7 mouse cellular contexts compared by ENCODE assay signal in genomic region chr11:58010226-58010781, GRCm38 (mm10). TPM values are rescaled to one million over a fixed set of nuclear protein-coding genes. Genes with fewer than 3 reads are reported as not detected.
DNase-seq lines count a peak whose midpoint lies in the region; ATAC-seq and TF ChIP-seq lines count a peak whose summit lies in the region.

No protein-coding gene starts in this region.

- H3K36me3 ChIP-seq in CH12.LX (replicated peaks in 1 of 2; ENCODE audit: control insufficient read depth in 1 of 2, insufficient read depth in 1 of 2, low read length in 1 of 2): peaks cover 0 to 12% of the 10 kb centered on the region in 2 experiments
- H3K36me3 ChIP-seq in forebrain, embryonic 12.5 days (replicated peaks): no peaks in the 10 kb centered on the region
- no peaks in the 10 kb centered on the region for H3K36me3 ChIP-seq in intestine, embryonic 14.5 days (ENCODE audit: control insufficient read depth, insufficient read depth, low read length)
- no peaks in the 10 kb centered on the region for H3K36me3 ChIP-seq in megakaryocyte, embryonic 14.5 days (replicated peaks; ENCODE audit: low read length)

- peaks cover 73% of the 10 kb centered on the region for H3K79me2 ChIP-seq in CH12.LX (replicated peaks; ENCODE audit: control insufficient read depth, extremely low read depth, insufficient read depth, poor library complexity, severe bottlenecking)

- H3K9me3 ChIP-seq in CH12.LX (replicated peaks; ENCODE audit: low read length): no peaks in the 10 kb centered on the region
- no peaks in the 10 kb centered on the region for H3K9me3 ChIP-seq in forebrain, embryonic 12.5 days
- H3K9me3 ChIP-seq in intestine, embryonic 14.5 days (ENCODE audit: control insufficient read depth, low read length): no peaks in the 10 kb centered on the region
- no peaks in the 10 kb centered on the region for H3K9me3 ChIP-seq in megakaryocyte, embryonic 14.5 days

- in situ Hi-C loops in CH12.LX (cut with MboI; ENCODE audit: low pct_ligation_motif_present, low pct_unique_long_range_greater_than_20kb, low sequenced_read_pairs): no loop called here

- peaks cover 6 to 46% of the 10 kb centered on the region in 2 experiments for H3K4me1 ChIP-seq in CH12.LX (ENCODE audit: control insufficient read depth in 1 of 2, insufficient read depth in 2 of 2)
- peaks cover 27% of the 10 kb centered on the region for H3K4me1 ChIP-seq in forebrain, embryonic 12.5 days
- peaks cover 26% of the 10 kb centered on the region for H3K4me1 ChIP-seq in intestine, embryonic 14.5 days (replicated peaks; ENCODE audit: control insufficient read depth, insufficient read depth, low read length)
- peaks cover 56% of the 10 kb centered on the region for H3K4me1 ChIP-seq in megakaryocyte, embryonic 14.5 days

- no peak for TF ChIP-seq RAD21 in CH12.LX (IDR thresholded peaks at IDR 0.05; ENCODE audit: low read depth, low read length)

- ATAC-seq in forebrain, embryonic 12.5 days (ENCODE audit: low FRiP score): no peak
- no peak for ATAC-seq in intestine, embryonic 14.5 days (replicated peaks; ENCODE audit: low FRiP score, low TSS enrichment, low read depth)

- H3K4me2 ChIP-seq in CH12.LX (ENCODE audit: insufficient read depth, low read depth, poor library complexity, severe bottlenecking): peak overlapping the region; percentile 56
- H3K4me2 ChIP-seq in forebrain, embryonic 12.5 days: peak overlapping the region; percentile 82
- peak overlapping the region; percentile 89 for H3K4me2 ChIP-seq in intestine, embryonic 14.5 days (ENCODE audit: low read length)

- H3K4me3 ChIP-seq in CH12.LX (replicated peaks in 1 of 3; ENCODE audit: low read depth in 2 of 3, low read length in 2 of 3, poor library complexity in 1 of 3): peak overlapping the region; percentile 84 to 100 (median 87)
- peak overlapping the region; percentile 95 for H3K4me3 ChIP-seq in forebrain, embryonic 12.5 days (replicated peaks)
- peak overlapping the region; percentile 97 for H3K4me3 ChIP-seq in intestine, embryonic 14.5 days (ENCODE audit: low read depth, low read length)
- H3K4me3 ChIP-seq in megakaryocyte, embryonic 14.5 days (replicated peaks): peak overlapping the region; percentile 98

- TF ChIP-seq POLR2A in CH12.LX (IDR thresholded peaks at IDR 0.05; ENCODE audit: low read depth, low read length): no peak

- dilution Hi-C loops in CH12.LX (cut with MboI; ENCODE audit: extremely low pct_ligation_motif_present, extremely low pct_unique_long_range_greater_than_20kb, low sequenced_read_pairs): no loop called here

- WGBS in forebrain, embryonic 12.5 days: 2% methylated on average over 16 of the region's 16 CpGs
- 4% methylated on average over 16 of the region's 16 CpGs for WGBS in intestine, embryonic 14.5 days

- peak overlapping the region; percentile 87 for H3K9ac ChIP-seq in CH12.LX (ENCODE audit: insufficient read depth, low read depth)
- H3K9ac ChIP-seq in forebrain, embryonic 12.5 days: peak overlapping the region; percentile 96
- peak overlapping the region; percentile 95 for H3K9ac ChIP-seq in intestine, embryonic 14.5 days (ENCODE audit: low read length)

- peak overlapping the region; percentile 69 for H3K27ac ChIP-seq in CH12.LX (ENCODE audit: insufficient read depth, low read depth)
- no peak overlapping the region for H3K27ac ChIP-seq in forebrain, embryonic 12.5 days
- H3K27ac ChIP-seq in intestine, embryonic 14.5 days (ENCODE audit: low read depth): peak overlapping the region; percentile 84; the same call in 1 of the 2 replicates

- no peaks in the 10 kb centered on the region for H3K27me3 ChIP-seq in CH12.LX (replicated peaks)
- no peaks in the 10 kb centered on the region for H3K27me3 ChIP-seq in forebrain, embryonic 12.5 days
- H3K27me3 ChIP-seq in intestine, embryonic 14.5 days (replicated peaks; ENCODE audit: control insufficient read depth, insufficient read depth, low read length): no peaks in the 10 kb centered on the region
- H3K27me3 ChIP-seq in megakaryocyte, embryonic 14.5 days (replicated peaks): no peaks in the 10 kb centered on the region

- no peak for TF ChIP-seq CTCF in CH12.LX (conservative IDR thresholded peaks at IDR 0.05 in 1 of 2, IDR thresholded peaks at IDR 0.05 in 1 of 2; ENCODE audit: low read depth in 2 of 2, low read length in 2 of 2)

- peak; percentile 70 for DNase-seq in CH12.LX (ENCODE audit: extremely low read depth)
- DNase-seq in adipocyte (ENCODE audit: low spot score): peak; percentile 64
- DNase-seq in intestine, embryonic 14.5 days (ENCODE audit: low spot score): peak; percentile 73
- DNase-seq in spleen, postnatal 4 days (ENCODE audit: low spot score in 2 of 2): peak; percentile 21 to 66
- DNase-seq in frontal cortex, adult 2 months (ENCODE audit: extremely low spot score in 1 of 2, low spot score in 1 of 2): no peak

- TF ChIP-seq EP300 in CH12.LX (IDR thresholded peaks at IDR 0.05; ENCODE audit: low read length): no peak

TF ChIP-seq in CH12.LX, 34 proteins besides CTCF, POLR2A, EP300 and RAD21:
- TF ChIP-seq ZNF384 (IDR thresholded peaks at IDR 0.05; ENCODE audit: low read depth, low read length) (no peak), ZC3H11A (IDR thresholded peaks at IDR 0.05; ENCODE audit: low read depth, low read length) (no peak), CHD1 (IDR thresholded peaks at IDR 0.05; ENCODE audit: low read depth, low read length) (peak; percentile 84; the same call in 1 of the 2 replicates), HCFC1 (IDR thresholded peaks at IDR 0.05; ENCODE audit: low read depth, low read length) (peak; percentile 58), NELFE (IDR thresholded peaks at IDR 0.05; ENCODE audit: low read depth, low read length) (0 out of 2 replicates have a peak, but pooled peaks have one; percentile 22), KAT2A (IDR thresholded peaks at IDR 0.05; ENCODE audit: insufficient replicate concordance, low read length) (0 out of 2 replicates have a peak, but pooled peaks have one; percentile 23), CHD2 (IDR thresholded peaks at IDR 0.05; ENCODE audit: low read length) (no peak), JUN (IDR thresholded peaks at IDR 0.05; ENCODE audit: insufficient read depth, low read depth, low read length) (no peak), NRF1 (IDR thresholded peaks at IDR 0.05; ENCODE audit: low read depth, low read length) (no peak), TBP (conservative IDR thresholded peaks at IDR 0.05; ENCODE audit: low read depth, low read length) (peak; percentile 93), MYC (IDR thresholded peaks at IDR 0.05; ENCODE audit: low read depth, low read length) (peak; percentile 97), PAX5 (IDR thresholded peaks at IDR 0.05; ENCODE audit: low read length) (no peak), TCF12 (IDR thresholded peaks at IDR 0.05; ENCODE audit: low read depth, low read length) (no peak; the same call in 1 of the 2 replicates), RCOR1 (conservative IDR thresholded peaks at IDR 0.05; ENCODE audit: low read depth, low read length) (no peak), USF1 (IDR thresholded peaks at IDR 0.05; ENCODE audit: low read depth, low read length) (no peak), BHLHE40 (IDR thresholded peaks at IDR 0.05; ENCODE audit: low read depth, low read length) (peak; percentile 21; the same call in 1 of the 2 replicates), SMC3 (IDR thresholded peaks at IDR 0.05; ENCODE audit: low read depth, low read length) (no peak), JUND (conservative IDR thresholded peaks at IDR 0.05; ENCODE audit: low read depth, low read length) (no peak), MAZ (IDR thresholded peaks at IDR 0.05; ENCODE audit: low read depth, low read length) (peak; percentile 57; the same call in 1 of the 2 replicates), USF2 (conservative IDR thresholded peaks at IDR 0.05; ENCODE audit: low read depth, low read length) (no peak), POLR2AphosphoS2 (IDR thresholded peaks at IDR 0.05; ENCODE audit: low read depth, low read length) (no peak), ETS1 (conservative IDR thresholded peaks at IDR 0.05; ENCODE audit: low read depth, low read length) (peak; percentile 20; the same call in 1 of the 2 replicates), ZKSCAN1 (IDR thresholded peaks at IDR 0.05; ENCODE audit: borderline replicate concordance, low read depth, low read length) (no peak), UBTF (IDR thresholded peaks at IDR 0.05; ENCODE audit: low read depth, low read length) (peak; percentile 96), E2F4 (IDR thresholded peaks at IDR 0.05; ENCODE audit: insufficient replicate concordance, low read depth, low read length) (no peak), MAFK (IDR thresholded peaks at IDR 0.05; ENCODE audit: insufficient replicate concordance, low read length) (no peak), GABPA (IDR thresholded peaks at IDR 0.05; ENCODE audit: insufficient replicate concordance, low read depth, low read length) (no peak), IRF4 (IDR thresholded peaks at IDR 0.05; ENCODE audit: low read depth, low read length) (peak; percentile 65), ELF1 (IDR thresholded peaks at IDR 0.05; ENCODE audit: low read depth, low read length) (peak; percentile 36; the same call in 1 of the 2 replicates), ZMIZ1 (IDR thresholded peaks at IDR 0.05; ENCODE audit: low read depth, low read length) (no peak), MXI1 (IDR thresholded peaks at IDR 0.05; ENCODE audit: low read depth, low read length) (peak; percentile 58; the same call in 1 of the 2 replicates), MEF2A (IDR thresholded peaks at IDR 0.05; ENCODE audit: borderline replicate concordance, low read depth, low read length) (no peak), MAX (IDR thresholded peaks at IDR 0.05; ENCODE audit: low read length) (peak; percentile 90), SIN3A (IDR thresholded peaks at IDR 0.05; ENCODE audit: low read length) (peak; percentile 95)

RNA-seq across cellular contexts. Expression of gene Larp1, which starts 1.4 kb away (rescaled TPM):
- 94.1 and 106 TPM in 2 replicates for total RNA-seq in CH12.LX (2012; rRNA removed)
- total RNA-seq in CH12.LX (2014; rRNA removed): 33.4 and 38.2 TPM in 2 replicates
- polyA plus RNA-seq in CH12.LX (2012; ENCODE audit: insufficient read length, low read depth): 222 and 284 TPM in 2 replicates
- polyA plus RNA-seq in forebrain, embryonic 12.5 days (2016; fragmentation: Nextera tagmentation; extraction: Ambion mirVana): 16.0 and 17.9 TPM in 2 replicates
- 25.2 and 25.5 TPM in 2 replicates for polyA plus RNA-seq in intestine, embryonic 14.5 days (2014; fragmentation: Nextera tagmentation; extraction: Ambion mirVana)
- 25.9 and 62.2 TPM in 2 replicates for polyA plus RNA-seq in megakaryocyte, embryonic 14.5 days (2012; ENCODE audit: insufficient read depth, low replicate concordance)
- polyA plus RNA-seq in frontal cortex, adult 2 months (2012; rRNA removed): 45.6 and 47.8 TPM in 2 replicates

Comparison
In these comparisons a context has a peak if more than half of its experiments do, and no peak if none do; other contexts are left out.
1. DNase-seq: peak in CH12.LX (single experiment), adipocyte (single experiment), intestine, embryonic 14.5 days (single experiment) and spleen, postnatal 4 days (2 of 2); none in frontal cortex, adult 2 months (0 of 2).
2. Peak in every context shown above with its lines, with median percentiles within 50 percentile points of each other: H3K4me2 ChIP-seq, H3K4me3 ChIP-seq and H3K9ac ChIP-seq.